Mouse (Mus musculus) G1E (cell line): Measurements from ENCODE around the gene Adra1d. TPM values are rescaled to one million over a fixed set of nuclear protein-coding genes. Genes with fewer than 3 reads are reported as not detected.

ENCODE experiments used
- ATAC-seq: 2 replicates; pipeline ENCODE4 v1.8.0; 2016; ENCODE audit warnings: mild to moderate bottlenecking; ENCODE audit not compliant: insufficient number of reproducible peaks, poor library complexity, low FRiP score, severe bottlenecking; ENCODE audit errors: extremely low read depth
- DNase-seq: peaks from one replicate; pipeline ENCODE4 v3.0.0; 2012; ENCODE audit warnings: low spot score
- H3K27me3 ChIP-seq: 2 replicates; pipeline ENCODE4 v1.6.1; 2012; ENCODE audit warnings: mild to moderate bottlenecking, low read length, inconsistent platforms; ENCODE audit not compliant: insufficient read depth
- H3K36me3 ChIP-seq: replicated peaks from 2 replicates; pipeline ENCODE3; 2012; ENCODE audit warnings: mild to moderate bottlenecking, inconsistent platforms
- H3K4me1 ChIP-seq: 2 replicates; pipeline ENCODE4 v1.6.1; 2012; ENCODE audit warnings: low read depth, low read length, inconsistent platforms, mixed read lengths; ENCODE audit not compliant: insufficient read depth
- H3K4me3 ChIP-seq: 2 replicates; pipeline ENCODE4 v1.5.1; 2012; ENCODE audit warnings: low read depth, mild to moderate bottlenecking, inconsistent platforms, low read length, moderate library complexity, mixed read lengths
- H3K9me3 ChIP-seq: replicated peaks from 2 replicates; pipeline ENCODE4 v1.6.1; 2012; ENCODE audit warnings: inconsistent platforms
- CTCF ChIP-seq: IDR thresholded peaks from 2 replicates; pipeline ENCODE4 v1.5.1; 2012; ENCODE audit warnings: low read depth, low read length, inconsistent platforms, mixed read lengths
- GATA1 ChIP-seq: IDR thresholded peaks from 2 replicates; pipeline ENCODE4 v1.6.1; 2012; ENCODE audit warnings: borderline replicate concordance, low read length, inconsistent platforms, mixed read lengths
- GATA2 ChIP-seq: IDR thresholded peaks from 2 replicates; pipeline ENCODE4 v1.6.1; 2012; ENCODE audit warnings: low read depth, low read length, inconsistent platforms, borderline replicate concordance
- POLR2AphosphoS5 ChIP-seq: IDR thresholded peaks from 2 replicates; pipeline ENCODE4 v1.6.1; 2012; ENCODE audit warnings: low read depth, low read length, inconsistent platforms; ENCODE audit not compliant: insufficient replicate concordance
- TAL1 ChIP-seq: conservative IDR thresholded peaks from 2 replicates; pipeline ENCODE4 v1.6.1; 2012; ENCODE audit warnings: low read depth, low read length, inconsistent platforms, mixed read lengths
- polyA plus RNA-seq: library from polyadenylated mRNA; stranded (reverse); fragments of >175 nt; gene quantifications from 2 replicates; pipeline ENCODE4 v1.2.3, GENCODE M21; 2012
- total RNA-seq, 2 experiments: library from RNA; stranded (forward) in 1 of 2; stranded (reverse) in 1 of 2; fragments of 200-1000 nt in 1 of 2; fragments of >200 nt in 1 of 2; fragmentation: Nextera tagmentation in 1 of 2; gene quantifications; 2 replicates each; pipeline ENCODE4 v1.2.3; 2014 to 2017

Adra1d gene
- total and polyA plus RNA-seq, 3 experiments: not detected

DNA sequence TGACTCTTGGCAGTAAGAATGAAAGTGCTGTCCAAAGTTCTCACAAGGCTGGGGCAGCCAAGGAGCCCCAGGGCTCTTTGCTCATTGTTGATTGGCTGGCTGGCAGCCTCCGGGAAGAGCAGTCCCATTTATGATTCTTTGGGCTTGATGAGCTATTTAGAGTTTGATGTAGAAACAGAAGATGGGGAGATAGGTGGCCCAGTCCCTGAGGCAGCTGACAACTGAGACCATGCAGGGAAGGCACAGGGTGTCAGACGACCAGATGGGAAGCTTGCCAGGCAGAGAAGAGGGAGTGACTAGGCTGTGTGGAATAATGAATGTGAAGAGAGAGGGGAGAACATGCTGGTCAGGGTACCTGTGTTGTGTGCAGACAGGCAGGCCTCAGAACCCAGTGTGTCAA lies 48.6 kb downstream of the Adra1d start:
- Histone ChIP-seq H3K27me3 (peaks cover 12% of the 10 kb centered on the region; the same call in 1 of the 2 replicates), H3K9me3 (no peaks in the 10 kb centered on the region), H3K36me3 (no peaks in the 10 kb centered on the region), H3K4me3 (no peak overlapping the region), H3K4me1 (0 out of 2 replicates have a peak, but pooled peaks cover 3% of the 10 kb centered on the region)
- ATAC-seq (no peak), DNase-seq (no peak)
- TF ChIP-seq GATA1: no peak
- TF ChIP-seq TAL1: no peak
- no peak for TF ChIP-seq GATA2
- no peak for TF ChIP-seq POLR2AphosphoS5
- TF ChIP-seq CTCF: no peak

- H3K36me3 ChIP-seq: no peaks in the 10 kb centered on the region
- no peak overlapping the region for H3K4me3 ChIP-seq
- H3K27me3 ChIP-seq: peaks cover 9% of the 10 kb centered on the region
- DNase-seq (no peak), ATAC-seq (no peak)
- 0 out of 2 replicates have a peak, but pooled peaks cover 3% of the 10 kb centered on the region for H3K4me1 ChIP-seq
- TF ChIP-seq TAL1 (no peak), GATA2 (no peak), POLR2AphosphoS5 (no peak), CTCF (no peak), GATA1 (no peak)
- no peaks in the 10 kb centered on the region for H3K9me3 ChIP-seq
These were observed 51.6 kb downstream of the Adra1d start for GRCm38 (mm10) chr2:131510531-131510930.

DNA sequence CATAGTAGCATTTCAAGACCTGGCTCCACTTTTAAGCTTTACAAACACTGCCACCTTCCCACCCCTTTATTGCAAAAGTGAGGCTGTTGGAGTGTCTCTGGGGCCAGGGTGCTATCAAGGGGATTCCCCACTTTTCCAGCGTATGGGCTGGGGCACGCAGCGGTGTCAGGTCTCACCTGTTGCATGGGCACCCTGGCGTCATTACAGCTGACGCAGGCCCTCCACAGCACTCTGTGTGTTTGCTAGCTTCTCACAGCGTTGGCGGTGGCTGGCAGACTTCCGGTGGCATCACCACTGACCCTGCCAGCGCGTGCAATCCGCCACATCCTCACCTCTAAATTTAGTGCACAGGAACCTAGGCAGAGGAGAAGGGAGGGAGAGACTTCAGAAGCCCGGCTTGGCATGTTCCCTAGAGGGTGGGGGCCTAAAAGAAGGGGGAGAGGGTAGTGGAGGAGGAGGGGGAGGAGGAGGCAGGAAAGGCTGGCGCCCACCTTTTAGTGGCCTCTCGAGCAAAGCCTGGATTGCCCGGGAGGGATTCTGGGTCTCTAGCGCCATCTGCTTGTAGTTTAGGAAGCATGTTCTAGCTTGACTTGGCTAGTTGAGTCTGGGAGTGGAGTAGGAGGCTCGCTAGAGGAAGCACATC lies 52.3 kb downstream of the Adra1d start:
- DNase-seq: peak; percentile 41
- ATAC-seq: no peak
- 0 out of 2 replicates have a peak, but pooled peaks cover 3% of the 10 kb centered on the region for H3K4me1 ChIP-seq
- no peaks in the 10 kb centered on the region for H3K36me3 ChIP-seq
- H3K9me3 ChIP-seq: no peaks in the 10 kb centered on the region
- no peak for TF ChIP-seq GATA2
- 0 out of 2 replicates have a peak, but pooled peaks have one; percentile 12 for TF ChIP-seq CTCF
- no peak overlapping the region for H3K4me3 ChIP-seq
- peaks cover 9% of the 10 kb centered on the region for H3K27me3 ChIP-seq

GRCm38 (mm10) chr2:131508501-131508900 lies 53.6 kb downstream of the Adra1d start:
- TF ChIP-seq GATA2 (no peak), CTCF (no peak), GATA1 (no peak), POLR2AphosphoS5 (no peak)
- H3K36me3 ChIP-seq: no peaks in the 10 kb centered on the region
- no peaks in the 10 kb centered on the region for H3K9me3 ChIP-seq
- 0 out of 2 replicates have a peak, but pooled peaks cover 3% of the 10 kb centered on the region for H3K4me1 ChIP-seq
- ATAC-seq (no peak), DNase-seq (no peak)
- peaks cover 9% of the 10 kb centered on the region for H3K27me3 ChIP-seq
- H3K4me3 ChIP-seq: no peak overlapping the region

GRCm38 (mm10) chr2:131506358-131506757 lies 55.7 kb downstream of the Adra1d start:
- no peak for ATAC-seq
- TF ChIP-seq POLR2AphosphoS5 (no peak), GATA1 (no peak), GATA2 (no peak), TAL1 (no peak), CTCF (no peak)
- Histone ChIP-seq H3K9me3 (no peaks in the 10 kb centered on the region), H3K27me3 (peaks cover 9% of the 10 kb centered on the region), H3K4me3 (no peak overlapping the region), H3K4me1 (0 out of 2 replicates have a peak, but pooled peaks cover 3% of the 10 kb centered on the region), H3K36me3 (no peaks in the 10 kb centered on the region)
- no peak for DNase-seq

DNA sequence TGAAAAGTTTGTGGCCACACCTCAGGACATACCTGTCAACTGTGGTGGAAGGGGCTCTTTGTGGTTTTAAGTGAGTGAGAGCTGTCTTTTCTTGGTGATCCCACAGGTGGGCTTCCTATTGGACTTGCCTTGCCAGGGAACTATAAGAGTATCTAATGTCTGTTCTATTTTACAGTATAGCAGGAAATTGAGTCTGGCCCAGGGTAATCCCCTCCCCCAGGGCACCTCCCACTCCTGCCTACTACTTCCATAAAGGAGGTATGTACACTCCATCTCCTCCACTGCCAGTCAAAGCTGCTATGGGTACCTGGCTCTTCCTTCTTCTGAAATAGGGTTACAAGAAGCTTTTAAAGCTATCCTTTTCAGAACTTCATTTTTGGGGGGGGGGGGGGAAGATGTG lies 56.7 kb downstream of the Adra1d start:
- DNase-seq (no peak), ATAC-seq (no peak)
- Histone ChIP-seq H3K4me3 (no peak overlapping the region), H3K4me1 (0 out of 2 replicates have a peak, but pooled peaks cover 2% of the 10 kb centered on the region), H3K27me3 (peaks cover 9% of the 10 kb centered on the region), H3K9me3 (no peaks in the 10 kb centered on the region), H3K36me3 (no peaks in the 10 kb centered on the region)
- TF ChIP-seq CTCF (no peak), GATA2 (no peak), POLR2AphosphoS5 (no peak), TAL1 (no peak), GATA1 (no peak)

- ATAC-seq (no peak), DNase-seq (no peak)
- no peak for TF ChIP-seq GATA1
- TF ChIP-seq CTCF: no peak
- no peak for TF ChIP-seq TAL1
- no peak for TF ChIP-seq POLR2AphosphoS5
- no peak for TF ChIP-seq GATA2
These were observed 59.5 kb downstream of the Adra1d start for GRCm38 (mm10) chr2:131502561-131502960.

More at GRCm38 (mm10) chr2:131502561-131502960, 59.5 kb downstream of the Adra1d start:
- Histone ChIP-seq H3K4me1 (no peaks in the 10 kb centered on the region), H3K27me3 (no peaks in the 10 kb centered on the region; the same call in 1 of the 2 replicates), H3K9me3 (no peaks in the 10 kb centered on the region), H3K36me3 (no peaks in the 10 kb centered on the region), H3K4me3 (no peak overlapping the region)
